Mouse (Mus musculus): ENCODE measurements around the gene Lrrc8e.
"Not testable (repeated sequence)": the region's sequence is repeated elsewhere in the genome, so short reads cannot be mapped to it uniquely, and the experiment has no call there.

Gene Lrrc8e

GRCm38 (mm10) chr8:4222059-4222458 is 4.6 kb upstream of the Lrrc8e start:
- no peak for DNase-seq (ENCODE audit: low read depth)

- DNase-seq (ENCODE audit: low read depth) = no peak
Measured at GRCm38 (mm10) chr8:4226323-4226722, 304 bp upstream of the Lrrc8e start.

- DNase-seq (ENCODE audit: low read depth) = no peak
Measured at GRCm38 (mm10) chr8:4227919-4228318, 1.3 kb downstream of the Lrrc8e start.

GRCm38 (mm10) chr8:4229784-4230183 is 3.2 kb downstream of the Lrrc8e start:
- DNase-seq (ENCODE audit: low read depth) = no peak

- no peak for DNase-seq (ENCODE audit: low read depth)
Measured at GRCm38 (mm10) chr8:4230612-4231351, 4.2 kb downstream of the Lrrc8e start.

GRCm38 (mm10) chr8:4237814-4238433 is 11.3 kb downstream of the Lrrc8e start:
- DNase-seq (ENCODE audit: low read depth) = no peak

- peak; percentile 99 for DNase-seq (ENCODE audit: low read depth)
Measured at GRCm38 (mm10) chr8:4238434-4239192, 12.0 kb downstream of the Lrrc8e start, which contains the start of the genes Map2k7 and Gm49320. Map2k7 (plus strand) TSS chr8:4238740. Gm49320 (plus strand) TSS chr8:4238865.

- no peak for DNase-seq (ENCODE audit: low read depth)
Measured at GRCm38 (mm10) chr8:4239193-4239890, 12.7 kb downstream of the Lrrc8e start.

- no peak for DNase-seq (ENCODE audit: low read depth)
Measured at GRCm38 (mm10) chr8:4245061-4245460, 18.4 kb downstream of the Lrrc8e start.

GRCm38 (mm10) chr8:4245737-4246136 is 19.1 kb downstream of the Lrrc8e start:
- no peak for DNase-seq (ENCODE audit: low read depth)

GRCm38 (mm10) chr8:4247241-4247640 is 20.6 kb downstream of the Lrrc8e start:
- no peak for DNase-seq (ENCODE audit: low read depth)

- DNase-seq (ENCODE audit: low read depth) = no peak
Measured at GRCm38 (mm10) chr8:4247951-4248540, 21.4 kb downstream of the Lrrc8e start, which contains the start of gene Tgfbr3l. Tgfbr3l (plus strand) TSS chr8:4248214.

GRCm38 (mm10) chr8:4249213-4249612 is 22.6 kb downstream of the Lrrc8e start:
- DNase-seq (ENCODE audit: low read depth) = no peak

- no peak for DNase-seq (ENCODE audit: low read depth)
Measured at GRCm38 (mm10) chr8:4250306-4250970, 23.8 kb downstream of the Lrrc8e start.

GRCm38 (mm10) chr8:4252116-4252760 is 25.6 kb downstream of the Lrrc8e start:
- DNase-seq (ENCODE audit: low read depth) = no peak

- DNase-seq (ENCODE audit: low read depth) = no peak
Measured at GRCm38 (mm10) chr8:4252934-4253841, 26.6 kb downstream of the Lrrc8e start, which contains the start of gene Snapc2. Snapc2 (plus strand) TSS chr8:4253080.

GRCm38 (mm10) chr8:4254001-4254400 is 27.4 kb downstream of the Lrrc8e start:
- no peak for DNase-seq (ENCODE audit: low read depth)

GRCm38 (mm10) chr8:4255471-4255870 is 28.8 kb downstream of the Lrrc8e start:
- not testable (repeated sequence) for DNase-seq (ENCODE audit: low read depth)

GRCm38 (mm10) chr8:4256911-4257310 is 30.3 kb downstream of the Lrrc8e start:
- DNase-seq (ENCODE audit: low read depth) = no peak
